Mouse (Mus musculus) kidney, adult 2 months (tissue): Measurements from ENCODE around the gene Iqsec1. TPM values are rescaled to one million over a fixed set of nuclear protein-coding genes. Genes with fewer than 3 reads are reported as not detected.
A peak's percentile ranks its signal among the peaks of the same experiment; 100 is the strongest.

Experiments used
- DNase-seq: peaks from one replicate; pipeline ENCODE4 v3.0.0; 2021
- H3K27ac ChIP-seq: fragments of 200-500 bp; 2 replicates; pipeline ENCODE4 v1.5.1; 2012; ENCODE audit warnings: low read depth, low read length, control low read depth, inconsistent platforms; ENCODE audit not compliant: insufficient read depth
- H3K27me3 ChIP-seq: fragments of 200-500 bp; replicated peaks from 2 replicates; pipeline ENCODE4 v1.6.1; 2012; ENCODE audit warnings: mild to moderate bottlenecking, moderate library complexity, low read length, inconsistent platforms; ENCODE audit not compliant: control insufficient read depth, insufficient read depth
- H3K36me3 ChIP-seq: fragments of 200-500 bp; 2 replicates; pipeline ENCODE4 v1.6.1; 2012; ENCODE audit warnings: mild to moderate bottlenecking, moderate library complexity, low read length, inconsistent platforms; ENCODE audit not compliant: control insufficient read depth, insufficient read depth
- H3K4me1 ChIP-seq: fragments of 200-500 bp; 2 replicates; pipeline ENCODE4 v1.6.1; 2011; ENCODE audit warnings: low read length; ENCODE audit not compliant: control insufficient read depth, insufficient read depth
- H3K4me3 ChIP-seq: fragments of 200-500 bp; 2 replicates; pipeline ENCODE4 v1.5.1; 2011; ENCODE audit warnings: mild to moderate bottlenecking, low read depth, low read length, control low read depth; ENCODE audit not compliant: insufficient read depth
- CTCF ChIP-seq: fragments of 200-500 bp; conservative IDR thresholded peaks from 2 replicates; pipeline ENCODE4 v1.5.1; 2011; ENCODE audit warnings: low read depth, mild to moderate bottlenecking, control low read depth, low read length, moderate library complexity, mixed read lengths; ENCODE audit not compliant: insufficient read depth, insufficient read length
- POLR2A ChIP-seq: fragments of 200-500 bp; IDR thresholded peaks from one replicate; pipeline ENCODE4 v1.6.1; 2011; ENCODE audit warnings: low read depth, low read length, control low read depth
- WGBS: fragments of 180-500 bp; shearing (Covaris S2); methylation state at CpG from one replicate; pipeline ENCODE4 v1.1.7; 2018; 5-methylcytosine and 5-hydroxymethylcytosine counted together
- polyA plus RNA-seq: library from polyadenylated mRNA; depleted of rRNA; stranded (reverse); fragments of >200 nt; gene quantifications from 2 replicates; pipeline ENCODE4 v1.2.3, GENCODE M21; 2012

Gene Iqsec1
- polyA plus RNA-seq, 1 experiment = 149 TPM

DNA sequence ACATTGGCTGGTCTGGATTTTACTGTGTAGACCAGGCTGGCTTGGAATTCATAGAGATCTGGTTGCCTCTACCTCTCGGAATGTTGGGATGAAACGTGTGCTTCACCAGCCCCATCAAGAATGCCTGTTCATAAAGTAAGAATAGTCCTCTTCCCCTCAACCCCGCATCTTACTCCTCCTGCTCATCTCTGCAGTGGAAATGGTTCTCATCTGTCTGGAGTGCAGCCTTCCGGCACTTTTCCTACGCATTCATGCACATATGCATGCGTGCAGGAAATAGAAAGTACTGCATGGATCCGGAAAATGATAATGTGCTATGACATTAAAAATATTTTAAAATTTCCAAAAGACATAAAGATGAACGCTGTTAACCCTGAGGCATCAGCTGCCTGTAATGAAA, 175.9 kb downstream of the Iqsec1 start:
- Histone ChIP-seq H3K4me3 (no peak overlapping the region), H3K27ac (no peak overlapping the region), H3K27me3 (no peaks in the 10 kb centered on the region), H3K4me1 (no peaks in the 10 kb centered on the region), H3K36me3 (no peaks in the 10 kb centered on the region)
- DNase-seq = no peak
- 86% methylated on average over 8 of the region's 8 CpGs for WGBS
- TF ChIP-seq CTCF = no peak
- no peak for TF ChIP-seq POLR2A

GRCm38 (mm10) chr6:90812072-90812471, 176.4 kb downstream of the Iqsec1 start:
- Histone ChIP-seq H3K4me1 (no peaks in the 10 kb centered on the region), H3K4me3 (no peak overlapping the region), H3K36me3 (no peaks in the 10 kb centered on the region), H3K27me3 (no peaks in the 10 kb centered on the region), H3K27ac (no peak overlapping the region)
- no peak for DNase-seq
- no peak for TF ChIP-seq CTCF
- TF ChIP-seq POLR2A = no peak
- WGBS = 52% methylated on average over 3 of the region's 3 CpGs

DNA sequence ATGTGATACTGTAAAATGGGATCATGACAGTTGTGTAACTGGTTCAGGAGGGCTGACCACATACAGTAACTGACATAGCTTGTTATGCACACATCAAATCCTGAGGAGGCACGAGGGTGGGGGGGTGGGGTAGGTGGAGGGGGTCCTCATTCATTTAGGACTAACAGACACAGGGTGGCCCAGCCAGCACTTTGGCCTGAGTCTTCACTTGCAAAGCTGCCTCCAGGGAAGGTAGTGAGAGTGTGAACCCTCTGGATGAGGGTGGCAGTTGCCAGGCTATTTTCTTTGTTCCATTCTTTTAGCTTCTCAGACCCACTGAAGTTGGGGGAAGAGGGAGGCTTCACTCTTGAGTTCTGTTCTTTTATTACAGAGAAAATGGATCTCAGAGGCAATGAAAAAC, 177.9 kb downstream of the Iqsec1 start:
- no peak overlapping the region for H3K4me3 ChIP-seq
- no peaks in the 10 kb centered on the region for H3K36me3 ChIP-seq
- no peaks in the 10 kb centered on the region for H3K27me3 ChIP-seq
- no peak overlapping the region for H3K27ac ChIP-seq
- H3K4me1 ChIP-seq = no peaks in the 10 kb centered on the region
- 53% methylated on average over 1 of the region's 1 CpGs for whole genome bisulfite sequencing
- TF ChIP-seq CTCF (no peak), POLR2A (no peak)
- DNase-seq = no peak

DNA sequence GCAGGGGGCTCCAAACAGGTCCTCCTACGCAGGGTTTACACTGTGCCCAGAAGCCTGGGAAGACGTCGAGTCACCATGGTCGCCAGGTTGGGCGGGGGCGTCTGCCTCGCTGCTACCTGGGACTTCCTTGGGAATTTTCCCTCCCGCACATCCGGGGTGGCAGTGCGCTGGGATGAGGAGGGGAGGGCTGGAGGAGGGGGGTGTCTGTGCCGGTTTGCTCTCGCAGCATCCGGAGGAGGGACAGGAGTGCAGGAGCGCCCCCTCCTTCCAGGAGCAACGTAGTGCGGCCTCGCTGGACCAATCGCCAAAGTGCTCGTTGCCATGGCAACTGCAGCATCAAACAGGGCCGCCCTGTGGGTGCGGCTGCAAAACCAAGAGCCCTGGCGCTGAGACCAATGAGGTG, 178.5 kb downstream of the Iqsec1 start:
- no peaks in the 10 kb centered on the region for H3K27me3 ChIP-seq
- peak; percentile 44 for DNase-seq
- TF ChIP-seq POLR2A (no peak), CTCF (peak; percentile 28; the same call in 1 of the 2 replicates)
- H3K4me3 ChIP-seq = no peak overlapping the region
- 9% methylated on average over 22 of the region's 22 CpGs for WGBS
- no peaks in the 10 kb centered on the region for H3K4me1 ChIP-seq
- H3K36me3 ChIP-seq = no peaks in the 10 kb centered on the region
- H3K27ac ChIP-seq = no peak overlapping the region

GRCm38 (mm10) chr6:90809077-90809840, 179.2 kb downstream of the Iqsec1 start:
- Histone ChIP-seq H3K27me3 (no peaks in the 10 kb centered on the region), H3K4me1 (no peaks in the 10 kb centered on the region), H3K27ac (no peak overlapping the region), H3K4me3 (no peak overlapping the region), H3K36me3 (no peaks in the 10 kb centered on the region)
- no peak for DNase-seq
- WGBS = 58% methylated on average over 11 of the region's 11 CpGs
- no peak for TF ChIP-seq CTCF
- no peak for TF ChIP-seq POLR2A

- DNase-seq = no peak
- Histone ChIP-seq H3K4me1 (no peaks in the 10 kb centered on the region), H3K36me3 (no peaks in the 10 kb centered on the region), H3K27ac (no peak overlapping the region), H3K27me3 (no peaks in the 10 kb centered on the region), H3K4me3 (no peak overlapping the region)
- TF ChIP-seq POLR2A (no peak), CTCF (no peak)
- 59% methylated on average over 5 of the region's 5 CpGs for WGBS
Observed at GRCm38 (mm10) chr6:90808544-90808943, 179.9 kb downstream of the Iqsec1 start.

GRCm38 (mm10) chr6:90808134-90808533, 180.4 kb downstream of the Iqsec1 start:
- no peak overlapping the region for H3K27ac ChIP-seq
- 80% methylated on average over 3 of the region's 3 CpGs for WGBS
- no peak for TF ChIP-seq POLR2A
- TF ChIP-seq CTCF = no peak
- H3K27me3 ChIP-seq = no peaks in the 10 kb centered on the region
- H3K4me1 ChIP-seq = no peaks in the 10 kb centered on the region
- no peak for DNase-seq
- no peaks in the 10 kb centered on the region for H3K36me3 ChIP-seq
- H3K4me3 ChIP-seq = no peak overlapping the region
